Mouse (Mus musculus): ENCODE measurements around the gene Mettl7b. TPM values are rescaled to one million over a fixed set of nuclear protein-coding genes. Genes with fewer than 3 reads are reported as not detected.

Gene Mettl7b
- total RNA-seq, 2 experiments from 2014 or later: not detected

DNA sequence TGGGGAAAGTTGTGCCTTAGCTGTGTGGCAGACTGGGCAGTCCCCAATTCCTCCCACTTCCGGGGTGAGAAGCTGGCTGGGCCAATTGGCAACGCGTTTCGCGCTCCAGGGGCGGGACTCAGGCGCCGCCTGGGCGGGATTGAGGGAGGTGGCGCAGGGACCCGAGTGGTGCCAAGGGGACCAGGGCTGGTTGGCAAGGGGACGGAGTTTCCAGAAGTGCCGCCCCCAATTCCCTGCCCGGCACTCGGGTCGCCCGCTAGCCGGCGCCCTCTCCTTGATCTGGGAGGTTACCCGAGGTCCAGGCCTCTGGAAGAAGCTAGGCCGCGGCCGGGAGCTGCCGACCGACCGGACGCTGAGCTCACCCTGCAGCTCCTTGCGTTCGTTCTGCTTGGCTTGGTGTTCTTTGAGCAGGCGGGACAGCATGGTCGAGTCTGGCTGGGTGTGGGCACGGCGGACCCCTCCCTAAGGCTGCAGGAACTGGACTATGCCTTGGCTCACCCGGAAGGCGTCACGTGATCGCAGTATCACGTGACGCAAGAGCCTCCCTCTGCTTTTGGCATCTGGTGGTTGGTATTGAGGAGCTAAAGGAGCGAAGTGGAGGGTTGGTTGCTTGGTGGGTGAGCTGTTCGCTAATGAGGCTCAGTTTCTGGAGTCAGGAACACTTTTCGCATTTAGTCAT lies 37.6 kb downstream of the Mettl7b start:
- intact Hi-C loops (cut with DNase I): no loop called here
- peak; percentile 92 to 96 for DNase-seq (ENCODE audit: extremely low spot score in 1 of 2, low spot score in 2 of 2)

DNA sequence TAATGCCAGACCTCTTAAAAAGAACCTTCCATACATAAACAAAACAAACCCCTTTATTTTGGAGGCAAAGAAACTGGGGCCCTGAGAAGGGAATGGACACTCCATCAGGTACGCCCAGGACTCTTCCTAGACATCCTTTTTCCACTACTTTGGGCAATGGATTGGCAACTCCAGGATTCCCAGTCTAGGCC lies 38.1 kb downstream of the Mettl7b start, which contains the start of gene Rdh5:
Gene Rdh5 (minus strand): TSS at position 67 of the 191 bp plus-strand sequence.
- intact Hi-C loops (cut with DNase I): no loop called here
- DNase-seq (ENCODE audit: extremely low spot score in 1 of 2, low spot score in 2 of 2): no peak

DNA sequence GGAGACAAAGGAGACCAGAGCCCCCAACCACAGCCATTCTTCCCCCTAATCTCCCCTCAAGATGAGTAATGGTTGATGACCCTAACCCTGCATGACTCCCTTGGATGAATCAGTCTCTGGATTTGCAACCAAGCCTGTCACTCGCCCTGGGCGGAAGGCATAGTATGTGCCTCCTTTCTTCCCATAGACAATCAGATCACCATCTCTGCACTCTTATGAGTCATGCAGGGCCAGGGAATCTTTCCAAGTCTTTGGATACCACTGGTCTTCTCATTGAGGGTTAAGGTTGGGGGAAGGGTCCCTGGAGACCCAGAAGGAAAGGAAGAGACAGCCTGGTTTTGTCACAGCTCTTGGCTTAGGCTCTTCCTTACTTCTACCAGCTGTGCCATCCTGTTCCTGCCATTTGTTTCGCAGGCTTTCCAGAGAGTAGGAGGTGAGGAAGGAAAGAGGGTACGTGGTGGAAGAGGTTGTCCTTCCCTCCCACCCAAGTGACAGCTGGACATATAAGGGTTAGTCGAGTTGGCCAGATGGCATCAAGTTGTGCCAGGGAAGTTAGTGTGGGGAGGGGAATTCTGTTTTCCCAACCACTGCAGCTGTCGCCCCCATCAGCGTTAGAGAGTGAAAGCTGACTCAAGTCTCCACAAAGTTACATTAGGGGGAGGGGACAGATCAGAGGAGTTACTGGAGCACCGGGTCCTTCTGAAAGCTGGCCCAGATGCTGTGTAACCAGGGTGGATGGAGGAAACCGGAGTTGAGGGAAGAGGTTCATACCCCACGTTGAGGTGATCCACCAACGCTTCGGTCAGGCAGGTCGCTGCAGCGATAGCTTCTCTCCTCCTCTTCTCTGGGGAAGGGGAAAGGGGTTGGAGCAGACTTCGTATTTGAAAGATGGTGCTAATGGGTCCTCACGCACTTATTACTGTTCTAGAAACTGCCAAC lies 38.6 kb downstream of the Mettl7b start:
- no peak for DNase-seq (ENCODE audit: extremely low spot score in 1 of 2, low spot score in 2 of 2)
- intact Hi-C loops (cut with DNase I): no loop called here

DNA sequence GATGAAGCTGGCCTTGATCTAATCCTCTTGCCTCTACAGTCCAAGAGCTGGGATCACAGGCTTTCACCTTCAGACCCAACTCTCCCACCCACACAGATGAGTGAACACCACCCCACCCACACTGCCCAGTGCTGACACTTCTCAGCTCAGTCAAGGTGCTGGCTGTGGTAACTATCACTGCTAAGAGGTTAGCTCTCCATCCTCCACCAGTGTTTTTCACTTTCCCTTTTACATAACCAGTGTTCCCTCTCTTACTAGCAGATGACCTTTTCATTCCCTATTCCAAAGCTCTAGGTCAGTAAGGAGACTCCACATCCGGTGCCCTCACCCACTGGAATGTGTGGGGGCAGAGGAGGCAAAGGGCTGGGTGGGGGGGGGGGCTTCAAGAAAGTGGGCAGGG lies 39.5 kb downstream of the Mettl7b start:
- no peak for DNase-seq (ENCODE audit: extremely low spot score in 1 of 2, low spot score in 2 of 2)
- intact Hi-C loops (cut with DNase I): no loop called here

DNA sequence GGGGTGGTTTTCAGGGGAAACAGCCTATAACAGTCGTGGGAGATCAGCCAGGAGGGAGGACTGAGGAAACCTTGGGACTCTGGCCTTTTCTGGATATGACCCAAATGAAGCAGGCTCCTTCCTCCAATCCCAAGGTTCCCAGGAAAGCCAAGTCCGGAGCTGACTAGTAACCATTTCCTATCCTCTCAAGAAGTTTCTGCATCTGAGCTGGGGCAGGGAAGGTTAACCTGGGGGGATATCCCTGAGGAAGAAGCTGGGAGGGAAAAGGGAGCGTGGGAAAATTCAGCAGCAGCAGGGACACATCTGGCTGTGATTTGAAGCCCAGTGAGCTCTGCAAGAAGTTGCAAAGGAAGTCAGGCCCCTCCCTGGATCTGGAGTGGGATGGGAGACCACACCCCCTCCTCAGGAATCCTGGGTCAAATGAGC lies 40.0 kb downstream of the Mettl7b start:
- intact Hi-C loops (cut with DNase I): no loop called here
- peak in 1 of 2 experiments; percentile 72 for DNase-seq (ENCODE audit: extremely low spot score in 1 of 2, low spot score in 2 of 2)

DNA sequence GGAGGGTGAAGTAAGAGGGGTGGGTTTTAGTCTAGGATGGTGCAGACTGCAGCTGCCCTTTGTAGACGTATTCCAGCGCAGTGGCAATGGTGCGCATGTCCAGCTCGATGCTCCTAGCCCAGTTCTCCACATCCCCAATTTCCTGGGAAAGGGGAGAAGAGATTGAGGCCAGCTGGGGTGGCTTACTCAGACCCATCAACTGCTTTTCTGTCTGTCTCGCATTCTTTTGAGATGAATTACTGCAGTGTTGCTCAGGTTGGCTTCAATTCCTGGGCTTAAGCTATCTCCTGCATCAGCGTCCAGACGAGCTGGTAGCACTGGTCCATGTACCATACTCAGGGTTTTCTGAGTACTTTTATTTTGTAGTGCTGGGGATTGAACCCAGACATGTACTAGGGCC lies 40.8 kb downstream of the Mettl7b start:
- intact Hi-C loops (cut with DNase I): no loop called here
- DNase-seq (ENCODE audit: extremely low spot score in 1 of 2, low spot score in 2 of 2): no peak

DNA sequence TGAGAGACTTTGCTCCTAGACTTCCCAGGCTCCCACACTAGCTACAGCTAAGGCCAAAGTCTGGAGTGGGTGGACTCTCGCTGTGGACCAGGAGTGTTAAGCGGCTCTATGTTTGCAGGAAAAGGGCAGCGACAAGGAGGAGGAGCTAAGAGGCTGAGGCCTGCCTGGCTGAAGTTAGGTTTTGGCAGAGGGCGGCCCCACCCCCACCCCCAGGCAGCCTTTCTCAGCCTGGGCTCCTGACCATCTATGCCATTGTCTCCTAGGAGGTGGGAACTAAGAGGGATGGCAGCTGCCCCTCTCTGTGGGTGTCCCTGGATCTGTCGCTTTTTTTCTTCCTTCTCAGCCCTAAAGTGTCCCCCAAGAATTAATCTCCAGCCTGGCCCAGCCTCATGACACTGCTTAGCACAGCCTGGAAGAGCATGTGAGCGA lies 41.6 kb downstream of the Mettl7b start:
- intact Hi-C loops (cut with DNase I): no loop called here
- no peak for DNase-seq (ENCODE audit: extremely low spot score in 1 of 2, low spot score in 2 of 2)

DNA sequence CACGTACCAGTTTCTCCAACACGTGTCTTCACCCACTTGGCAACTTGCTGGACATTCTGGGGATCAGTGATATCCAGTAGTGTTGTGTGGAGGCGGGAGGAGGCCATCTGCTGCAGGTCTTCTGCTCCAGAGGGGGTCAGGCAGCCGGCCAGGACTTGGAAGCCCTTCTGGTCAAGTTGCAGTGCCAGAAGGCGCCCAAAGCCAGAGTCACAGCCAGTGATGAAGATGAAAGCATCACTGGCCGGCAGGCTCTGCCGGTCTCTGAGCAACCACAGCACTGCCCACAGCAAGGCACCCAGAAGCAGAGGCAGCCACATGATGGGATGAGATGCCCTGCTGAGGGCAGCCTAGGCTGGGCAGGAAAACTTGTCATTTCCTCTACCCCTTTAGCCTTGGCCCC lies 42.5 kb downstream of the Mettl7b start:
- DNase-seq (ENCODE audit: extremely low spot score in 1 of 2, low spot score in 2 of 2): peak in 1 of 2 experiments; percentile 80
- intact Hi-C loops (cut with DNase I): no loop called here

DNA sequence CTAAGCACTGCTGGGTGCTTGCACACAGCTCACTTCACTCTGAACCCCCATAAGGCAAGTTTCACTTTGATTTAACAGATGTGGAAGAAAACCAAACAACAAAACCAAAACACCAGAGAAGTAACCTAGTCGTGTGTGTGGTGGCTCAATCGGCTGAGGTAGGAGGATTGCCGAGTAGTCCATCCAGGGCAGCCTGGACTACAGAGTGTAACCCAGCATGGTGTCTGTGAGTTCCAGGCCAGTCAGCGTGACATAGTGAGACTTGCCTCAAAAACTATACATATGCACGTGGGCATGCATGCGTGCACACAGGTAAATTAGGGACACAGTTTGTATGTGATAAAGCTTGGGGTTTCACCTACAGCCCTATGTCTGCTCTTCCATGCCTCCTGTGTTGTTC lies 43.4 kb downstream of the Mettl7b start:
- DNase-seq (ENCODE audit: extremely low spot score in 1 of 2, low spot score in 2 of 2): no peak
- intact Hi-C loops (cut with DNase I): no loop called here

DNA sequence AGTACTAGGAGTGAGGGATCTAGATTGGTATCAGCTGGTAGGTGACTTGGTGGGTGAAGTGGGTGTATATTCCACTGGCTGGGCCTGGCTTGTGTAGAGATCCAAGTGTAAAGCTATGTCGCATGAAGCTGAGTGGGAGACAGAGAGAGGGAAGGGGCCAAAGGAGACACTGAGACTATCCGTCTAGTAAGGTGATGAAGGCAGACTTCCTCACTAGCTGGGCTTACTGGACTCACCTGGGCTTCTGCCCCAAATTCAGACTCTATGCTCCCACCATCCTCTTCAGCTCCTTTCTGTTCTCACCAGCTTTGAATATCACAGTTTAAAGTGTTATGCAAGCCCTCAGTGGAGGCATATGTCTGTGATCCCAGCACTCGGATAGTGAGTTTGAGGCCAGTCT lies 44.1 kb downstream of the Mettl7b start:
- no peak for DNase-seq (ENCODE audit: extremely low spot score in 1 of 2, low spot score in 2 of 2)
- intact Hi-C loops (cut with DNase I): no loop called here

DNA sequence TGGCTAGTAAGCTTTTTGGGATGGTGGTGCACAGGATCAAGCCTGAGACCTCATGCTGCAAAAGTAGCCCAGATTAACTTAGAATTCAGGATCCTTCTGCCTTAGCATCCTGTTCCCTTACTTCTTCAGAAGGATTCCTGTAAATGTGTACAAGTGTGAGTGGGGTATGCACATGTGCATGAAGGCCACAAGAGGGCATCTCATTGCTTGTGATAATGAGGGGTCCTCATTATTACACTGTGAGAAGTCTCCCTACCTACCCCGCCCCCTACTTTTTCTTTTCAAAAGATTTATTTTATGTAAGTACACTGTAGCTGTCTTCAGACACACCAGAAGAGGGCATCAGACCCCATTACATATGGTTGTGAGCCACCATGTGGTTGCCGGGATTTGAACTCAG lies 45.2 kb downstream of the Mettl7b start:
- no peak for DNase-seq (ENCODE audit: extremely low spot score in 1 of 2, low spot score in 2 of 2)
- intact Hi-C loops (cut with DNase I): no loop called here

DNA sequence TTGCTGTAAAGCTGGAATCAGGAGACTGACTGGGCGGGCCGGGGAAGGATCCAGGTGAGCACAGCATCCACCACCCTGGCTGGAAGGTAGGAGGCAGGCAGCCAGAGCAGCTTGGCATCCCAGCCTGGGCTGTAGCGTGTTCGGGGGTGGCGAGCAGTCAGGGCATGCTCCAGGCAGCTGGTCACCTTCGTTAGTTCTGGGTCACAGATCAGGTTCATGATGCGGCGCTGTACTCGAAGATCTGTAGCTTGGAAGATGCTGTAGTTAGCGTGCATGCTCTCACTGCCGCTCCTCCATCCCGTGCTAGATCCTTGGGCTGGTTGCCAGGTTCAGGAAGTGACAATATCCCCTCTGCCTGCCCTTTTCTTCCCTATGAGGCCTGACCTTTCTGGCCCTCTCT lies 47.1 kb downstream of the Mettl7b start:
- intact Hi-C loops (cut with DNase I): no loop called here
- DNase-seq (ENCODE audit: extremely low spot score in 1 of 2, low spot score in 2 of 2): peak in 1 of 2 experiments; percentile 40

DNA sequence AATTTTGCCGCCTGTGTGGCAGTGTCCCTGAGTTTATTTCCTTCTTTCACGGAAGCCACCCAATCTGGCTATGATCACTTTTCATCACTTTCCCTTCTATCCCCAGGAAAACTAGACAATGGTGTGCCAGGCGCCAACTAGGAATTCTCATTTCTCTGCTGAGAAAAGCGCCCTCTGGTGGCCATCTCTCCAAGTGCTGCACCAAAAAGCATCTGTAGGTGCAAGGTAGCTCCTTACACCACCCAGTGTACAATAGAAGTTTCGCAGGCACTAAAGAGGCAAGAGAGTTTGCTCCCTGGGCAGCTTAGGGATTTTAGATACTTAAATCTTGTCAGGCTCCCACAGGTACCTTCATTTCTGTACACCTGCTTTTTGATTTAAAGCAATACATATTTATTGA lies 47.6 kb downstream of the Mettl7b start:
- intact Hi-C loops (cut with DNase I): no loop called here
- DNase-seq (ENCODE audit: extremely low spot score in 1 of 2, low spot score in 2 of 2): peak; percentile 81 to 87

DNA sequence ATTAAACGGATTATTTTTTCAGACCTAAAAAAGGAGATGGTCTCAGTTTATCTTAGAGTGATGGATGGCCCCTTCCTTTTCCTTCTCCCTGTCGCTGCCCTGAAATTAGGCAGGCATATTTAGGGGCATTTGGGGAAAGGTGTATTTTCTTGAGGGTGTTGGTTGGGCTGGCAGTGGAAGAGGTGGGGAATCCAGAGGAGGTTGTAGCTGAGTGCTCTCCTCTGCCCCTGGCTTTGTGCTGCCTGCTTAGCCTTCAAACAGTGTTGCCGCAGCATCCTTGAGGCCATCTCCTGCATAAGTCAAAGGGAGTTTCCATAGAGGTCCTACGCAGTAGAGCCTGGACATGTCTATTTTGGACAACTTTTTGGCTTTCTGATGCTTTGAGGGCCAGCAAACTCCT lies 48.0 kb downstream of the Mettl7b start:
- DNase-seq (ENCODE audit: extremely low spot score in 1 of 2, low spot score in 2 of 2): no peak
- intact Hi-C loops (cut with DNase I): no loop called here

DNA sequence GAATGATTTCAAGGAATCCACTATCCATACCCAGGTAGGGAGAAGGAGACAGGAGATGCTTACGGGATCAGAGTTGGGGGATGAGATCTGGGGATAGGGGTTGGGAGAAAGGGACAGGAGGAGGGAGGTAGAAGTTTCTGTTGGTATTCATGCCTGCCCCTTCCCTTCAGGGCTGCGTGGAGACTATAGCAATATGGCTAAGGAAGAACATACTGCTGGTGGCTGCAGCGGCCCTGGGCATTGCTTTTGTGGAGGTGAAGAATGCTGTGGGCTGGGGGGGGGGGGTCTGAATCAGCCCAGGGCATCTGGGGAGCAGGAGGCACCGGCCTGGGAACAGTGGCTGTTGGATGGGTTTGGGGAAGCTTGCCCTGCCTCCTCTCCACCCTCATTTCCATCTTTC lies 48.5 kb downstream of the Mettl7b start:
- no peak for DNase-seq (ENCODE audit: extremely low spot score in 1 of 2, low spot score in 2 of 2)
- intact Hi-C loops (cut with DNase I): no loop called here

DNA sequence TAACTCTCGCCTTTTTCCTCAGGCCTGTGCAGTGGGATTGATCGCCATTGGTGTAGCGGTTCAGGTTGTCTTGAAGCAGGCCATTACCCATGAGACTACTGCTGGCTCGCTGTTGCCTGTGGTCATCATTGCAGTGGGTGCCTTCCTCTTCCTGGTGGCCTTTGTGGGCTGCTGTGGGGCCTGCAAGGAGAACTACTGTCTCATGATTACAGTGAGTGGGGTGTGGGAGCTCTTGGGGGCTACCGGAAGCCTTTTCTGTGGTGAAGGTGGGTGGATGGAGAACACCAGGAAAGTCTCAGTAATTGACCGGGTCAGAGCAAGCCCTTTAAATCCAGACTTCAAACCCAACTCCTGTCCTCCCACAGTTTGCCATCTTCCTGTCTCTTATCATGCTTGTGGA lies 49.4 kb downstream of the Mettl7b start:
- no peak for DNase-seq (ENCODE audit: extremely low spot score in 1 of 2, low spot score in 2 of 2)
- intact Hi-C loops (cut with DNase I): no loop called here

DNA sequence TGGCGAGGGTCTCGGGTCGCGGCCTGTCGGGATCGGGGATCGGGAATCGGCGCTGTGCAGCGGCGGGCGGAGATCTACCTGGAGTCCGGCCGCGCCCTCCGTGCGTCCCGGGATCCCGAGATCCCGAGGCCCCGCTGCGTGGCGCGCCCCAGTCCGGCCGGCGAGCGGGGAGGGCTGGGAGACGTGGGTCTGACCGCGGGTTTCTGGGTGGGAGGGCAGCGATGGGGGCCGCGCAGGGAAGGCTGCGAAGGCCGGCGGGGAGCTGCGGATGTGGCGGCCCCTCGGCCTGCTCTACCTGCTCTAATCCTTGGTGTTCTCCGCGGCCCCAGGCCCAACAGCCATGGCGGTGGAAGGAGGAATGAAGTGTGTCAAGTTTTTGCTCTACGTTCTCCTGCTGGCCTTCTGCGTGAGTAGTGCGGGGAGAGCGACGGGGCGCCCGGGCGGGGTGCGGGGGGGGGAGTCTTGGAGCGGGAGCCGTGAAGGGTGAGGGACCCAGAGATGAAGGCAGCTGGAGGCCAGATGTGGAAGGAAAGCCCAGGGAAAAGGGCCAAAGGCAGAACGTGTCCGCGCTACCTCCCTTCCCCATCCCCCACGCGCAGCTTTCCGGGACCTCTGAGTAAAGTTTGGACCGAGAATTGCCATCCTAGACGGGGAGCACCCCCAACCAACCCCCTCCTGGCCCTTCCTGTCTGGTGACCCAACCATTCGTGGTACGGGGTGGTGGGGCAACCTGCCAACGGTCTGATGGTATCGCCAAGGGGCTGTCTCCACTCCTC lies 50.5 kb downstream of the Mettl7b start:
- intact Hi-C loops (cut with DNase I): no loop called here
- DNase-seq (ENCODE audit: extremely low spot score in 1 of 2, low spot score in 2 of 2): peak in 1 of 2 experiments; percentile 79

DNA sequence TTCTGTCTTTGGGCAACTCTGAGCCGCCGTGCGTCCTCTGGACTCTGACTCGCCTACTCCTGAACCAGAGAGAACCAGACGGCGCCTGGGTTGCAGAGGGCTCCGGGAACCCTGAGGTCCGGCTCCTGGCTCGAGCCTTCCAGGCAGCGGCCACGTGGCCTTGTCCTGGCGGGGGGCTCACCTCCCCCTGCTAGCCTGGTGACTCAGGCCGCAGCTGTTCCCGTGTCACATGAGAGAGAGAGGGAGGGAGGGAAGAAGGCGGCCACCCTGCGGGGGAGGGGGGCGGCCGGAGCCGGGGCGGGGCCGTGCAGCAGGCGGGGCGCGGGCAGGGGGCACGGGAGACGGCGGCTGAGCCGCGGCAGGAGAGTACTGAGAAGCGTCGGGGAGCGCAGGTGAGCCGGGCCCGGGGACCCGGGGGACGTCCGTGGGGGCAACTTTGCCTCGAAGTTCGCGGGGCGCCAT lies 51.2 kb downstream of the Mettl7b start:
- intact Hi-C loops (cut with DNase I): no loop called here

DNA sequence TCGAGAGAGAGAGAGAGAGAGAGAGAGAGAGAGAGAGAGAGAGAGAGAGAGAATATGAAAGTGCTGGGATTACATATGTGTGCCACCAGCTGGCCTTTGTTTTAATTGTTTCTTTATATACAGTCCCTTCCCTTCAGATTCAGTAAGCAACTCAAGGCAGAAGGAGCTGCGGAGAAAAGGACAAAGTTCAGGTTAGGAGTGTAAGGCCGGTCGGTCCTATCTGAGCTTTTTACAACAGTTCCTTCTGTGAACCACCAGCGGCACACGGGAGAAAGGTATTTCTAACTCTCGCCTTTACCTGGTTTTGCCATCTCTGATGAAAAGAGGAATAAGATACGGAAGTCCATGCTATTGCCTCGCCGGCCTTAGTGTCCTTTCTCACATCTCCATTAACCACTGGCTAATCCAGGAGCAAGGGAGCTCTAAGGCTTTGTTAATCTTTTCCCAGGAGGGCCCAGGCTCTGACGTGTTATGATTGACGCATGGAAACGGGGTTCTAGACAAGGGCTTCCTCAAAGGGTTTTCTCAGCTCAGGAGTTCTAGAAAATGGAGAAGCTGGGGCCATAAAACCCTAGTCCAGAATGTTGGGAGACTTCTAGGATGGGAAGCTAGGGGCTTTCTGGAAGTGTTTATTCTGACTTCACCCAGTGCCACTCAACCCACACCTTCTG lies 51.9 kb downstream of the Mettl7b start:
- intact Hi-C loops (cut with DNase I): no loop called here
- DNase-seq (ENCODE audit: extremely low spot score in 1 of 2, low spot score in 2 of 2): no peak

More for the DNA sequence above, 51.2 kb downstream of the Mettl7b start:
- peak; percentile 69 to 91 for DNase-seq (ENCODE audit: extremely low spot score in 1 of 2, low spot score in 2 of 2)
